Mouse (Mus musculus) right cerebral cortex, adult 18-20 months (tissue): ENCODE data around the gene Rcsd1.
A peak's percentile ranks its signal among the peaks of the same experiment; 100 is the strongest.

Experiments
- DNase-seq: peaks from one replicate; pipeline ENCODE4 v3.0.0; 2022; ENCODE audit warnings: mixed read lengths

Gene Rcsd1

DNA sequence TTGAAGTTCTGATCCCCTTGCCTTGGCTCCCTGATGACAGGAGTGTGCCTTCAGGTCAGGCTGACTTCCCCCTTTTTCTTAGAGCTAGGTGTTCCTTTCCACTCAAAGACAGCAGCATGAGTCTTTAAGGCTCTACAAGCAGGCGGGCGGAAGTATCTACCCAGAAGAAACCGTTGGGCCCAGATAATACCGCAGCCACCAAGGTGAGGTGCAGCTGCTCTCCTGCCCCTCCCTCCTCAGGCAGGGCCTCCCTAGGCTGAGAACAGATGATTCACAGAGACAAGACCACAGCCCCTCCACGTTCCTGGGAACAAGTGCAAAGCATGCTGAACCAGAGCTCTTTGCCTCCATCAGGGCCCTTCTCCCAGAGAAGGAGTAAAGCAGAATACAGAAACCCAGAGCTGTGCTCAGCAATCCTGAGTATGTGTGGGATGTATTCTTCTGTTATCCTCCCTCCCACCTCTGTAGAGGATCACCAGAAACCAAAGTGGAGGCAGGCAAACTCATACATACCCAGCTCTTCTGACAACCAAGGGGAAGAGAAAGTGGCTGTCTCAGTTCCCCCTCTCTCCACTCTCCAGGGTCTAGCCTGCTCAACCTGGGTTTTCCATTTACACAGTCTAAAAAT lies at the start of gene Rcsd1:
Gene Rcsd1 (minus strand): TSS at position 129 of the 628 bp plus-strand sequence.
- DNase-seq, result no peak

DNA sequence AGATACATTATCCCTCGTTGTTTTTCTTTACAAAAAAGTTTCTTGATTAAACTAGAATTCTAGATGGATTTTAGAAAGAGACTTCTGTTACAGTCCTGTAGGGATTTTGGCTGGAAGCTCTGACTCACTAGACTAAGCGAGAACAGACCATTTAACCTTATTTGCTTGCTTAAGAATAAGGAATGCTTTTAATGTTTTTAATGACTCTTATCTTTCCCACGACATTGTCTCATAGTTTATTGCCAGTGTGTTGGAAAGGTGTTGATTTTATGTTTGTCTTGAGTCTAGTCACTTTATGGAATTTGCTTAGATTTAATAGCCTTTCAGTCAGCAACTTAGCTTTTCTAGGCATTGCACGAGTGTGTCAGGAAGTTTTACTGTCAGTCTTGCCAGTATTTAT lies 45.6 kb upstream of the Rcsd1 start:
- DNase-seq, result no peak

DNA sequence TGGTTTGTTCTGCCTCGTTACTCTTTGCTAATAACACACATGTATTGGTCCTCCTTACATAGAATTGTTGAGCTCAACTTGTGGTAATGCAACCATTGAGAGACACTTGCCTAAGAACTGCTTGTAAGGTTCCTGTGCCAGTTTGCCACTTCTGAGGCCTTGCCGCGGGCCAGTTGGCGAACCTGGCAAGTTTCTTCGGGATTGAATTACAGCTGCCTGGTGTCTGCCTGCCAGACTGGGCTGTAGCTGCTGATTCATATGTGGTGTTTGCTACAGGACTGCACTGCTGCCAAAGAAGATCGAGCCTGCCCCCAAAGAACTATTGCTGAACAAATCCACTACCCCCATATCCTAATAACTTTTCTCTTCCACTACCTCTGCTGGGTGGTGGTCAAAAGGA lies 44.6 kb upstream of the Rcsd1 start:
- no peak for DNase-seq

DNA sequence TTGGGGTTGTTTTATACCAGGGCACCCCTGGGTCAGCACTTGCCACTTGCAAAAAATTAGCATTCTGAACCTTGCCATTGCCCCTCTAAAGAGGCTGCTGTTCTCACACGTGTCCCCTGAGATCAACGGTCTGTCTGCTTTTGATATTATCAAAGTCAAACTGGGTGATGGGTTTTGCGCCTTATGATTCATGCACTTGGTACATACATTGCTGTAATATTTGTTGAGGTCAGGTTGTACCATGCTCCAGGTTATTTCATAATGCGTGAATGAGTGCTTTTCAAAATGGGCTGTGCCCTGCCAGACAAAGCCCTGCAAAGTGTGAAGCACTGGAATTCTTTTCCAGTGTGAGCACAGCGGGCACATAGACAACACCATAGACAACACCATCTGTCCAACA lies 42.3 kb upstream of the Rcsd1 start:
- no peak for DNase-seq

- no peak for DNase-seq
Measured at GRCm38 (mm10) chr1:165751142-165751541, 41.6 kb upstream of the Rcsd1 start.

GRCm38 (mm10) chr1:165748053-165748452 lies 38.5 kb upstream of the Rcsd1 start:
- no peak for DNase-seq

- no peak for DNase-seq
Measured at GRCm38 (mm10) chr1:165741989-165742388, 32.4 kb upstream of the Rcsd1 start.

- no peak for DNase-seq
Measured at GRCm38 (mm10) chr1:165738985-165739384, 29.4 kb upstream of the Rcsd1 start.

DNA sequence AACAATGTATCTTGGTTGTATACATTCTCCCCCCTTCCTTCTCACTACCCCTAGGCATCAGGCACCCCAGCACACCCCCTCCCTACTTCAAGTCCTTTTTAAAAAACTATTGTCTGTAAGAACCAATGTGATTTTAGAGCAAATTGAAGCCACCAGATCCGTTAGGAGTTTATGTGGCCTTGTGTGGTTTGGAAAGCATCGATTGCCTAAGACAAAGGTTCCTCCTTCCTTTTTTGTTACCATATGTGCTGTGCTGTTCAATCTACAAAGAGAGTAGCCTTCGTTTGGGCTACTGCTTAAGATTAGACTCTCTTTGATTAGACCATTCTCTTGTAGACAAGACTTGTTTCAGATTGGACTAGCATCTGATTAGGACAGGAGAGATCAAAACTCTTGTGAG lies 28.3 kb upstream of the Rcsd1 start:
- no peak for DNase-seq

- no peak for DNase-seq
Measured at GRCm38 (mm10) chr1:165737451-165737850, 27.9 kb upstream of the Rcsd1 start.

- DNase-seq, result peak; percentile 84
Measured at GRCm38 (mm10) chr1:165735826-165736818, 26.6 kb upstream of the Rcsd1 start.

GRCm38 (mm10) chr1:165734840-165735239 lies 25.3 kb upstream of the Rcsd1 start:
- DNase-seq, result no peak

DNA sequence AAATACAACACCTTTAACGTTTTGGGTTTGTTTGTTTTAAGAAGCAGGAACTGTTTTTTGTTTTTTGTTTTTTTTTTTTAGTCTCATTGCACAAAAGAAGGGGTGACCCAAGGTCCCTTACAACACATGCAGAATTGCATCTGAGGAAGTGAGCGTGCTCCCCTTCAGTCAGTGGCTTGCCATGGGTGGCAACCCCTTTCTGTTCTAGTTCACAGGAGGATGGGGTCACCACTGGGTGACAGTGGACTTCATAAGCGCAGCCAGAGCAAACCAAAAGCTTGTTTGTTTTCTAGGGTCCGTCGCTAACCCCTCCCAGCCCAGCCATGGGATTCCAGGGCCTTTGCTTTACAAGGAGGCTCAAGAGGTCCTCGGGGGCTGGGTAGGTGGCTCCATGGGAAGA lies 22.0 kb upstream of the Rcsd1 start:
- no peak for DNase-seq

DNA sequence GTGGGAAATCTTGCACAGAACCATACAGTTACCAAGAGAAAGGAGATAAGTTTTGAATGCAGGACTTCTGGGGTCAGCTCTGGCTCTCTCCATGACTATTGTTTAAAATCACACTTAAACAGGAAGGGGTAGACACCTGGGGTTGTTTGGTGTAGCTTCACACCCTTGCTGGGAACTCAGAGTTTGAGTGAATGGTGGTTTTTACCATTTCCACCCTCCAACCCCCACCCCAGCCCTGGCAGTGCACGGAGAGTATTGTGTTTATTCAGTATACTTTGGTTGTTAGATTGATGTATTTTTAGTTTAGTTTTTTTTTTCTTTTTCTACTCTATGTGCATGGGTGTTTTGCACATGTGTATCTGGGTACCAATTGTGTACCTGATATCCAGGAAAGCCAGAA lies 20.6 kb upstream of the Rcsd1 start:
- DNase-seq, result no peak

DNA sequence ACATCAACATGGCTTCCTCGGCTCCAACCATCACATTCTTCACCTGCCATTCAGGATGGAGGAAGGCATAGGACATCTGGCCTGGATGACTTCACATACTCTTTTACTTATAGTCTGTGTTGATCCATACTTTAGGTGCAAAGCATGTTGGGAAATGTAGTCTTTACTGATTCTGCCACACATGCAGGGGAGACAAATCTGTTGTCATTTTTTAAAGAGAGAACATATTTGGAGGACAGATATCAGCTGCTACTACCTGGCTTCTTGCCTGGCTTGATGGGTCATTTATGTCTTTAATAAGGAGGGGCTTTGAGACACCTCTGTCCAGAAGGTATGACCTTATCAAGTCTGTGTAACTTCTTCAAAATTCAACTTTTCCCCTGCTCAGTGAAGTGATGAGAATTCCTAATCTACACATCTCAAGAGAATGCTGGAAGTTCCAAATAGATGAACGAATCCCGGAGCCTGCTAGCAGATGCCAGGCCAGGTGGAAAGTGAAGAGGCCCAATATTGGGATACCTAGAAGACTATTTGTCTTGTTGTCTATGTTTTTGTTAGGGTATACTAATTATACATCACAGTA lies 18.6 kb upstream of the Rcsd1 start:
- no peak for DNase-seq

GRCm38 (mm10) chr1:165726986-165727385 lies 17.4 kb upstream of the Rcsd1 start:
- DNase-seq, result no peak

DNA sequence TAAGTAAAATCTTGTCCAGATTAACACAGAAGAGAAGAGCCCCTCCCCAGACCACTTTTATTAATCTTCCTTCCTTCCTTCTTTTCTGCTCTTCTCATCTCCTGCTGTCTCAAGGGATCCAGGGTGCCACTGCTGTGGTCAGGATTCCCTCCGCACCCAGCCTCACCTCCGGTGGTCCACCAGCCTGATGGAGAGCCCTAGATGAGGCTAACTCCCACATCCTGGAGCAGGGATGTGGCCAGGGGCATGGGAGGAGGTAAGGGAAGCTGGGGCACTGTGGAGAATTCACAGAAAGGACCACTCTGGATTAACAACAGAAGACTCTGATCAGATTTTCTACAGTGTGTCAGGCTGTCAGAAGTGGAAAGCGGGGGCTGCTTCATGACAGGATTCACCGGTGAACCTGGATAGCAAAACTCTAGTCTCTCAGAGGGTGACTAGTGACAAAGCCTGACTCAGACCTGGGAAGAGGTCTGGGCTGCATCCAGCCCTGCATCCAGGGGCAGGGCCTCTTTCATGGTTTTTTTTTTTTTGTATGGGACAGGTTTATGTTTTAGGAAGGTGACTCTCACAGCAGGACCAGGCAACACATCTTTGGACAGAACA lies 15.6 kb upstream of the Rcsd1 start:
- DNase-seq, result no peak

- DNase-seq, result no peak
Measured at GRCm38 (mm10) chr1:165724219-165725033, 14.9 kb upstream of the Rcsd1 start.

- DNase-seq, result no peak
Measured at GRCm38 (mm10) chr1:165722531-165723123, 13.1 kb upstream of the Rcsd1 start.

DNA sequence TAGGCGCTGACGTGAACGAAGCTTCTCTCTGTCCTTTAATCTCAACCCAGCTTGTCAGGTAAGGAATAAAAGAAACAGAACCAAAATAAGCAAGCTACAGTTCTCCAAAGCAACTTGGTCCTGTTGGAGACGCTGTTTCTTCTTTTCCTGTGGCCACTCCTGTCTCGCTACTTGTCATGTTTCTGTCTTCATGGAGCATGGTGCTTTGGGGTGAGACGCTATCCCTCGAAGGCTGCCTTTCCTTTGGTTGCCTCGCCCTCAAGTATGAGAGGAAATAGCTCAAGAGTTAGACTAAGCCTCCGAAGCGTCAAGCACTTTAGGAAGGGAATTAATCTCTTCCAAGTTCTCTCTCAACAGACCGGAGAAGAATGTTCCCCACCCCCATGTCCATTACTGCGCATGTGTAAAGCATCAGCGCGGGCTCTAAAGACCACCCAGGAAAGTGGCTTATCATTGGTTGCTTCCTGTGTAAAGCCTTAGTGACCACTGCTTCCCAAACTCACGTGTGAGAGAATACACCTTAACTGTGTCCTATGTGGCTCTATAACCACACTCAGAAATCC lies 9.1 kb upstream of the Rcsd1 start:
- DNase-seq, result no peak

- peak; percentile 48 for DNase-seq
Measured at GRCm38 (mm10) chr1:165717711-165718542, 8.4 kb upstream of the Rcsd1 start.
